Mouse (Mus musculus): ENCODE measurements at regions not wholly inside any gene's neighbourhood (a gene's known extent, or its start where the extent isn't known, plus 50 kb on each side); places are given as distances from the start of the nearest gene placed in this dataset.

GRCm38 (mm10) chr4:105912296-105912695, 122.6 kb downstream of the Gm12728 start:
- no peak for DNase-seq

DNA sequence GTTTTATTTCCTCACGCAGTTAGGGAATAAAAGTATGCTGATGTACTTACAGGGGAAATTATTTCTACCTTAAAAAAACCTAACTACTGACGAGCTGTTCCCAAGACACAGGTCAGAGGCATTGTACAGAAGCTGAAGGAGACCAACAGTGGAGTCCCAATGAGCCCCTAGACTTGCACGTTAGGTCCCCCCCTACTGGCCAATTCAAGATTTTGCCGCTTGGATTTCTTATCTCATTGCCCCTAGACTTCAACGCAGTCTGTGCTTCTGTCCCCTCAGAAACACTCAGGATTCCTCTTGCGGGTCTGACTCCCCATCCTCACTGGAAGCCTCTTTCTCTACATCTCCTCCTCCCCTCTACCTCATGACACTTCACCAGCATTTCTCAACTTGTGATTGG, 125.3 kb downstream of the Gm12728 start:
- peak; percentile 9 for DNase-seq

GRCm38 (mm10) chr4:105916229-105916628, 126.6 kb downstream of the Gm12728 start:
- DNase-seq: no peak

- DNase-seq: no peak
Observed at GRCm38 (mm10) chr4:105924781-105925382, 135.2 kb downstream of the Gm12728 start.

DNA sequence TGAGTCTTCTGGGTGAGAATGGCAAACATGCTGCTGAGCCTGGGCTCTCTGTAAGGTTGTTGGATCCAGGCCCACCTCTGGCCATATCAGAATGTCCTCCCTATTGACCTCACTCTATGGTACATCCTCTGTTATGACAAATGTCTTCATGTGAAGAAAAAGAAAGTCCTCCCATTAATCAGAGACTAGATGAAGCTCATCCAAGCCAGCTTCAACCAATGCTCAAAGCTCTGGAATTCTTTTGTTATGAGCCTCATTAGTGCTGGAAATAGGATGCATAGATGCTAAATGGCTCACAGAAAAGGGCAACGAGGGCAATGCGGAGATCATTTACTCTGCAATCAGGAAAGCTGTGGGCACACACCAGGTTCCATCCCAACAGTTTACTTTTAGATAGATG, 135.8 kb downstream of the Gm12728 start:
- no peak for DNase-seq

DNA sequence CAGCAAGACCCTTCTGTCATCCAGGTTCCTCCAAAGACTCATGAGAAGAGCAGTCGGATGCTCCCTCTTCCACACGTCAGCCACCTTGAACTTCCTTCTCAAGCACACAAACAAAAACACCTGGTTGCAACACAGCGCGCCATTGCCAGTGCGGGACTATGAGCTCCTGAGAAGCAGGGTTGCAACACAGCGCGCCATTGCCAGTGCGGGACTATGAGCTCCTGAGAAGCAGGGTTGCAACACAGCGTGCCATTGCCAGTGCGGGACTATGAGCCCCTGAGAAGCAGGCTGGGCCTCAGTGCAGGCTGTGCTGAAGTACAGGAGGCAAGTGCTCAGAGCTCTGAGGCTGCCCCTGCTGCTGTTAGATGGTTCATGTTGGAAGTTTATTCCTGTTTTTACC, 140.0 kb downstream of the Gm12728 start:
- DNase-seq: no peak

GRCm38 (mm10) chr4:105934971-105935370, 145.3 kb downstream of the Gm12728 start:
- no peak for DNase-seq

DNA sequence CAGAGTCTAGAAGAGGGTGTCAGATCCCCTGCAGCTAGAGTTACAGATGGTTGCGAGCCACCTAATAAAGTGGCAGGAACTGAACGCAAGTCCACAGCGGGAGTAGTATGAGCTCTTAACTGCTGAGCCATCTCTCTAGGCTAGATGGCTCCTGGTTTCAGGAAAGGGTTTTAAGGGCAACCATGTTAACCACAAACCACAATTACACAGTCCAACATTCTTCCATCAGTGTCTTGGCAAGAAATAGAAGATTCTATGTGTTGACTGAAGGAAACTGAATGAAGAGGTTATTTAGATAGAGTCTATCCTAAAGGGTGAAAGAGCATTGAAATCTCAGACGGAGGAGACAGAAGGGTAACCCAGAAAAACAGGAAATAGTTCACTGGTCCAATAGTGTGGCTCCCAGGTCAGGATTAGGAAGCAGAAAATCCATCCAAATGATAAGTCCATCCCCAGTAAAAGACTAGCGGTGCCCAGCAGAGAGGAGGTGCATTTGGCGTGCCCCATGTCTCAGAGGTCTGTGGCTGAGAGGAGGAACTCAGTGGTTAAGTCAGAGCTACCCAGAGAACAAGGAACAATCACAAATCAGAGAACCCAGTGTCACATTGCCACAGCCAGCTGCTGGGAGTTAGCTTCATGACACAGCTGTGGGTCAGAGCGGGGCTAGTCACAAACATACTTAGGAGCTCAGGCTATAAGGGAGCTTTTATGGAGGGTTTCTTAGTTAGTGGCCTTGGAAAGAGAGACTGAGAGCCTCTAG, 147.3 kb downstream of the Gm12728 start:
- DNase-seq: no peak

GRCm38 (mm10) chr4:105937587-105937986, 147.9 kb downstream of the Gm12728 start:
- no peak for DNase-seq

DNA sequence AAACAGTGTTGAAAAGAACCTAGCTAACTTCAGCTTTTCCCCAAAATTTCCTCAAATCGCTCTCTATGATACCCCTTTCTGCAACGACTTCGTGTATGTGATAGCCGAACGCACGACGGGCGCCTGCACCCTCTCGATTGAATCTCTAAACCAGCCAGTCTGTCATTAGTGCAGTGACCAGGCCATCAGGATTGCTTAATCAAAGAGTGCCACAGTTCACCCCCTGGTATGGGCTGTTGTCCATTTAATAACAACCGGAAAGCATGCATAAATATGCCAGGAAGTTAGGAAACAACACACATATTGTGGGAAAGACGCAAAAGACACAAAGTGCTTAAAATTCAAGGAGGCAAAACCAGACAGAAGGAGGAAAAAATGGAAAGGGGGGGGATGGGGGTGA, 149.2 kb downstream of the Gm12728 start:
- DNase-seq: no peak

- no peak for DNase-seq
Observed at GRCm38 (mm10) chr4:105939636-105940199, 150.0 kb downstream of the Gm12728 start.

DNA sequence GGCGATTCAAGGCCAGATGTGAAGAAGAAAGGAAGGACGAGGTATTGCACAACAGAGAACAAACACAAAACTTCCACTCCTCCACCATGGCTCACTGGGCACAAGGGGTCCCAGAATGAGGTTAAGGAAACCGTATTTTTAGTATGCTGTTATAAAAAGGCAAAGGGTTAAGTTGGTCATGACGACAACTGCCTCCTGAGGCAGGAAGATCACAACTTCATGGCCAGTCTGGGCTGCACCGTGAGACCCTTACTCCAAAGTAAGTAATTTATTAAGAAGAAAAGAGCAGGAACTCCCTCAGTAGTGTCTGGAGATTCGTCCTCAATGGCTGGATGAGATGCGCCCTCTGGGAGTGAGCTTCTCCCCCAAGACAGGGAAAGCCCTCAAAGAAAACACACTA, 151.2 kb downstream of the Gm12728 start:
- no peak for DNase-seq

DNA sequence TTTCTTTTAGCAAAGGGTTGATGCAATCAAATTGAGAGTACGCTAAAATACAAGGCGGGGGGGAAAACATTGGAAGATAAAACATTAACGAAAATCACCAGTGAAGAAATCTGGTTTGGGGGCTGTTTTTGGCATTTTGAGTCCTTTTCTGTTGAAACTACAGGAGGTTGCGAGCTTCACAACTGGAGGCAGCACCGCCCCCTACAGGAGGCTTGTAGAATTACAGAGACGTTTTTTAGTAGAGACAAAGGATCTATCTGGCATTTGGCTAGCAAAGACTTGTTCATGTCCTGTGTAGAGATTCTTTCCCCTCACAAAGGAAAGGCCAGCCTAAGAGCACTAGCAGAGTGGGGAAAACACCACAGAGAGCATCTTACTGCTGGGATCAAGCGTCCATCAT, 152.1 kb downstream of the Gm12728 start:
- DNase-seq: peak; percentile 30

DNA sequence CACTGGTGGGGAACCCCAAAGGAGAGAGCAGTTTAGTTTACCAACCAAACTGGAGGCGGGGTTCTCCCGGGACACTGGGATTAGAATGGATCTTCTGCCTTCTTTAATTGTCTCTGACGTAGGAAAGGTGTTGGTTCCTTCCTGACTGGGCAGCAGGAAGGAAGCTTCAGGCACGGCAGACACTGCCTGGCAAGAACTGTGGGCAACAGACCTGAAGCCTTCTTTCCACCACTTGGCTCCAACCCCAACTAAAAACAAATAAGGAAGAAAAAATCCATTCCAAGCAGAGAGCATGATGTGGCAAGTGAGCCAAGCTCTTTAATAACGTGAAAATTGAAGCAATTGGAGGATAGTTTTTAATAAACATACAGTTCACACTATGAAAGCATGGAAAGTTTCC, 155.3 kb downstream of the Gm12728 start:
- no peak for DNase-seq

GRCm38 (mm10) chr4:105945921-105946320, 156.3 kb downstream of the Gm12728 start:
- DNase-seq: no peak

GRCm38 (mm10) chr4:105948326-105948725, 158.7 kb downstream of the Gm12728 start:
- DNase-seq: no peak

- DNase-seq: no peak
Observed at GRCm38 (mm10) chr4:105952406-105952805, 162.7 kb downstream of the Gm12728 start.

- DNase-seq: no peak
Observed at GRCm38 (mm10) chr4:105956516-105956915, 166.8 kb downstream of the Gm12728 start.

GRCm38 (mm10) chr4:105958331-105958730, 168.7 kb downstream of the Gm12728 start:
- DNase-seq: no peak

DNA sequence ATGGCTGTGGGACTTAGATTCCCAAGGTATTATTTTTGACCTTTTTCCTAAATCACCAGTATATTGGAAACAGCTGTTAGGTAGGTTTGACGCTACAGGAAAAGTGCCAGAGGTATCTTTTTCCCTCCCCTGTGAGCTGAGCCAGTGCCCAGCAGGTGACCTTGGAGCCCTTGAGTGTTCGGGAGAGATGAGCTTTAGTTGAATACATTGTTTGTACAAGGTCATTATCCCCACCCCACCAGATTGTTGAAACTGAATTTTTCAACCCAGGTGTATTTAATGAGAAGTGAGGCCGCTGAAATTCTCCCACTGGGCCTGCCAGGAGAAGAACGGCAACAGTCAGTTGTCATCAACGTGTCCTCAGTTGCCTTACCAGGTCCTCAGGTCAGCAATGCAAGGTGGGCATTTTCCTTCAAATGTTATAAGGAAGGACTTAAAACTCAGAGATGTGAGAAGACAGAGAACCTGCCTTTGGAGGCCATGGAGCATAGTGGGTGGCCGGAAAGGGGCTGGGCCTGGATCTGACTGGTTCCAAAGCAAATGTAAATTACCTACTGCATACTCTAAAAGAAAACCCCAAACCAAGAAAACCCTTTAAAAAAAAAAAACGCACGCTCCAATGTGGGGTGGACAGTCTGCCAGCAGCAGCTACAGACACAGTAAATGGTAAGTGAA, 172.2 kb downstream of the Gm12728 start:
- no peak for DNase-seq

DNA sequence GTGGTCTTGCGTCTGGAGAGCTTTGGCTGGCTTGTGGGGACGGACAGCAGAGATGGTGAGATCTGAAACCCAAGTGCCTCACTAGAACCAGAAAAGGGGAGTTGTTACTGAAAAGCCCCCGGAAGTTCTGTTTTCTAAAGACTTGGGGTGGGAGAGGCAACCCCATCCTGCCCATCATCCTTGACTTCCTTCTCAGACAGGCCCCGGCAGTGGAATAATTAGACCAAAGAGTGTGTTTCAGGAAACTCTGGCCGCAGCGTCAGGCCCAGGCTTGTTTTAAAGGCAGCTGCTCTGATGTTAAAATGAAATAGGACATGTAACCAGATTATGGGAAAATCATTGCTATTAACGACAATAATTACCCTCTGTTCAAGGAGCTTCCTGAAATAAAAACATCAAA, 172.9 kb downstream of the Gm12728 start:
- DNase-seq: no peak

- no peak for DNase-seq
Observed at GRCm38 (mm10) chr4:105968324-105968723, 178.7 kb downstream of the Gm12728 start.

GRCm38 (mm10) chr4:105969628-105970027, 180.0 kb downstream of the Gm12728 start:
- DNase-seq: no peak

- no peak for DNase-seq
Observed at GRCm38 (mm10) chr4:105970056-105970455, 180.4 kb downstream of the Gm12728 start.

Data from thymus, postnatal 25 days (tissue).